Mouse (Mus musculus): Measurements from ENCODE around the gene 5031439G07Rik.
"Not testable (repeated sequence)": the region's sequence is repeated elsewhere in the genome, so short reads cannot be mapped to it uniquely, and the experiment has no call there.

GRCm38 (mm10) chr15:85030643-85031042, 42.3 kb upstream of the 5031439G07Rik start:
- TF ChIP-seq POLR2A (IDR thresholded peaks at IDR 0.05; ENCODE audit: insufficient read depth, low read length); CTCF (IDR thresholded peaks at IDR 0.05; ENCODE audit: low read depth, low read length): not testable (repeated sequence)

All from ES-Bruce4 (cell line).